Mouse (Mus musculus) limb, embryonic 10.5 days (tissue): Measurements from ENCODE around the gene Cabp2. TPM values are rescaled to one million over a fixed set of nuclear protein-coding genes. Genes with fewer than 3 reads are reported as not detected.
A peak's percentile ranks its signal among the peaks of the same experiment; 100 is the strongest.

Source experiments
- DNase-seq: peaks from one replicate; pipeline ENCODE4 v3.0.0-alpha.2; 2017; ENCODE audit warnings: low spot score
- H3K27ac ChIP-seq: fragments of 300-500 bp; sonication (generic); 2 replicates; pipeline ENCODE4 v1.5.1; 2016; ENCODE audit warnings: mild to moderate bottlenecking
- H3K27me3 ChIP-seq: fragments of 300-500 bp; sonication (generic); 2 replicates; pipeline ENCODE4 v1.6.1; 2016; ENCODE audit warnings: low read depth, mild to moderate bottlenecking; ENCODE audit not compliant: poor library complexity, severe bottlenecking
- H3K36me3 ChIP-seq: fragments of 300-500 bp; sonication (generic); 2 replicates; pipeline ENCODE4 v1.6.1; 2016; ENCODE audit warnings: mild to moderate bottlenecking, moderate library complexity
- H3K4me1 ChIP-seq: fragments of 300-500 bp; sonication (generic); 2 replicates; pipeline ENCODE4 v1.6.1; 2016
- H3K4me3 ChIP-seq: fragments of 300-500 bp; sonication (generic); 2 replicates; pipeline ENCODE4 v1.5.1; 2016; ENCODE audit warnings: mild to moderate bottlenecking, moderate library complexity
- H3K9me3 ChIP-seq: fragments of 300-500 bp; sonication (generic); replicated peaks from 2 replicates; pipeline ENCODE4 v1.6.1; 2016; ENCODE audit warnings: mild to moderate bottlenecking
- WGBS: fragments of 180-500 bp; shearing (Covaris S2); methylation state at CpG from one replicate; pipeline ENCODE4 v1.1.7; 2016; 5-methylcytosine and 5-hydroxymethylcytosine counted together
- polyA plus RNA-seq: library from polyadenylated mRNA; unstranded; fragments of >200 nt; fragmentation: Nextera tagmentation; extraction: Ambion mirVana; gene quantifications from 2 replicates; pipeline ENCODE4 v1.2.1, GENCODE M21; 2016

Gene Cabp2
- polyA plus RNA-seq, 1 experiment from 2014 or later: not detected

DNA sequence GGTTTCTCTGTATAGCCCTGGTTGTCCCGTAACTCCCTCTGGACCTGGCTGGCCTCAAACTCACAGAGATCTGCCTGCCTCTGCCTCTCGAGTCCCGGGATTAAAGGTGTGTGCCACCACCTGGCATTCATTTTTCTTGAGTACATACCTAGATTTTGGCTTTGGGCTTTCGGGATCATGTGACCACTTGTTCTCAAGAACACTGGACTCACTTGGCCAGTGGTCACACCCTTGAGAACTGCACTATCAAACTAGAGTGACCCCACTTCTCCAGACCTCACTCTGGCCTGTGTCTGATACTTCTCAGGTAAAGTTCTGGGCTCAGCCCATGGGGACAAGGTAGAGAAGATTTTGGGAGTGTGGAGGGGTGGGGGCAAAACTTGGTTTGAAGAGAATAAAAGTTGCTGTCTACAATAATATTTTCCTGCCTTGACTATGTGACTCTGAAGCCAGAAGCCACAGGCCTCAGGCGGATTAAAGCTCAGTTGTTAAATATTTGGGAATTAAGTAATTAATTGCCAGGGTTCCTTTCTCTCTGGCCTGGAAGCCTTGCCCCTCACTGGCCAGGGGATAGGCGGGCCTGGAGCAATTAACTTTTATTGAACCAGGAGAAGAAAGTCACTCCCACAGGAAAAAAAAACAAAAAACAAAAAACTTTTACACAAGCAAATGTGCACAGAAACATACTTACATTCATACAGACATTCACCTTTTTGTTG, 8.5 kb upstream of the Cabp2 start:
- Histone ChIP-seq H3K36me3 (no peaks in the 10 kb centered on the region), H3K9me3 (no peaks in the 10 kb centered on the region), H3K4me1 (peaks cover 2% of the 10 kb centered on the region; the same call in 1 of the 2 replicates), H3K27ac (no peak overlapping the region), H3K27me3 (no peaks in the 10 kb centered on the region), H3K4me3 (no peak overlapping the region)
- DNase-seq: no peak
- 75% methylated on average over 6 of the region's 6 CpGs for WGBS

DNA sequence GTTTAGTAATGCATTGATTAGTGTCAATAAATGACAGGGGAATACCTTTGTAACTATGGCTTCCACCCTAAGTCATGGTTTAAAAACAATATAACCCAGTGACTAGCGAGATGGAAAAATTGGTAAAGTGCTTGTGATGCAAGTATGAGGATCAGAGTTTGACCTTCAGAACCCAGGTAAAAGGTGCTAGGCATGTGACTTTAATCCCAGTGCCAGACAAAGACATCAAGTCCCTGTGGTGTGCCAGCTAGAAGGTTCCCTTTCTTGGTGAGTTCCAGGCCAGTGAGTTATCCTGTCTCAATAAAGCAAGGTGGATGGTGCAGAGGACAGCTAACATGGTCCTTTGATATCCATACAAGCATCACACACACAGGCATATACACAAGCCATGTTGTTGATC, 5.8 kb upstream of the Cabp2 start:
- Histone ChIP-seq H3K36me3 (no peaks in the 10 kb centered on the region), H3K27ac (no peak overlapping the region), H3K9me3 (no peaks in the 10 kb centered on the region), H3K4me3 (no peak overlapping the region), H3K4me1 (peaks cover 2% of the 10 kb centered on the region; the same call in 1 of the 2 replicates), H3K27me3 (no peaks in the 10 kb centered on the region)
- DNase-seq: no peak
- WGBS: 93% methylated on average over 1 of the region's 1 CpGs

DNA sequence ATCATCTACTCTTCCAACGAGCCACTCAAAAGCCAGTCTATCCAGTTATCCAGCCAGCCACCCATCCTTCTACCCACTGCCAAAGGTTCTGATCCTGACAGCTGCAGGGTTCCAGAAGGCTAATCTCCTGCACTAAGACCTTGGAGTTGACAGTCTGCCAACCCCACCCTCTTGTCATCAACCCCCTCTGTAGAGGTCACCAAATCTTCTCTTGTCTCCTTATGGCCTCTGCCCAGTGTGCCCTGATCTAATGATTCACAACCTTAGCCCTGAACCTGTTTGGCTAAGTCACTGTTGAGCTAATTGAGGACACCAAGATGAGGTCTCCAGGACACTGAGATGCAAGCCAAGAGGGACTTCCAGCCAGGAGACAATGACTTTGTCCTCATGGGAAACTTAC, 1.8 kb upstream of the Cabp2 start:
- H3K4me1 ChIP-seq: peaks cover 5% of the 10 kb centered on the region
- H3K4me3 ChIP-seq: no peak overlapping the region
- H3K27ac ChIP-seq: no peak overlapping the region
- no peaks in the 10 kb centered on the region for H3K36me3 ChIP-seq
- H3K27me3 ChIP-seq: peaks cover 16% of the 10 kb centered on the region; the same call in 1 of the 2 replicates
- DNase-seq: no peak
- 81% methylated on average over 1 of the region's 1 CpGs for WGBS
- no peaks in the 10 kb centered on the region for H3K9me3 ChIP-seq

DNA sequence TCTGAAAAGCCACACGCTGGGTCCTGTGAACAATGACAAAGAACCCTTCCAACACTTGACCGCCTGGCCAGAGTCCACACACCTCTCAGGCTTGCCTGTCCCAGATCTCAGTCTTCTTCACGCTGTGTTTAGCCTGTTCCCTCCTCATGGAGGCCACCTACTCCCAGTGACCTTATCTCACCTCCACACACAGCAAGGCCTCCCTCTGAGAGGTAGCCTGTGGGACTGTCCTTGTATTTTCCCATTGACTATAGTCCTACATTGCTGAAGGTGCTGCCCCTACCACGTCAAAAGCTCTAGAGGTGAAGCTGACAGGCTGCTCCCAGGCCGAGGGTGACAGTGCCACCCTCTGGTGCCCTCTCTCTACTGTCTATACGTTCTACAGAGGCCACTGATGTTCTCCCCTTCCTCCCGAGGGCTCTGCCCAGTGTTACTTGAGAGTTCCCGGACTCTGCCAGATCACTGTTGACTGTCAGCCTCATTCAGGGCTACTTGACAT, 818 bp upstream of the Cabp2 start:
- WGBS: 68% methylated on average over 8 of the region's 8 CpGs
- no peak overlapping the region for H3K4me3 ChIP-seq
- peaks cover 5% of the 10 kb centered on the region for H3K4me1 ChIP-seq
- no peak overlapping the region for H3K27ac ChIP-seq
- H3K36me3 ChIP-seq: no peaks in the 10 kb centered on the region
- H3K27me3 ChIP-seq: peaks cover 17% of the 10 kb centered on the region; the same call in 1 of the 2 replicates
- no peak for DNase-seq
- H3K9me3 ChIP-seq: no peaks in the 10 kb centered on the region

DNA sequence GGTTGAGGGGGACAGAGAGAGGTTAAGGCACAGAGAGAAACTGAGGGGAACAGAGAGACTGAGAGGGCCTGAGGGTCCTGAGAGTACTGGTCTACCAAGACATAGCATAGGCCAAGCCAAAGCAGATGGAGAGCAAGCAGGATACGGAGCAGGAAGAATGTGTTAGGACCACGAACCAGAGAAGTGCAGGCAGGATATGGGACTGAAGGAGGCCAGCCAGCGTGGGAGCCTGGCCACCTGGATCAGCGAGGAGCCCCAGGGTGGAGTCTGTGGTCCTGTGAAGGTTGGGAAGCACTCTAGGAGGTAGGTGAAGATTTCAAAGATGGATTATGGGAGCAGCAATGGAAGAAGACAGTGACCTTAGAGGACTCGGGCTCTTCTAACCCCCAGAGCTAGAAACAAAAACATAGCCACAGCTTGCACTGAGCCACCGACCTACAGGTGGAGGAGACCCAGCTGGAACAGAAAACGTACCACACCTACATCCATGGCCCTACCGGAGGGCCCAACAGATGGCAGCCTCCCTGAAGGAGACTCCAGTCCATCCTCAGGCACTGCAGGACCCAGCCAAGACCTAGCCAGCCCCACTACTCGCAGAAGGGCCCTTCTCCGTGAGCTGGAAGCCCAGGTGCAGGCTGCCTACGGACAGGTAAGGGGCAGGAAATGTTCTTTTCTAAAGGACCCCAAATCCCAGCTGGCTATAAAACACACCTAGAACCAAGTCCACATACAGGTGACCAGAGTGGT, 1.0 kb downstream of the Cabp2 start:
- 88% methylated on average over 11 of the region's 11 CpGs for WGBS
- Histone ChIP-seq H3K27ac (no peak overlapping the region), H3K4me1 (peaks cover 5% of the 10 kb centered on the region), H3K36me3 (no peaks in the 10 kb centered on the region), H3K4me3 (no peak overlapping the region), H3K9me3 (no peaks in the 10 kb centered on the region), H3K27me3 (peaks cover 17% of the 10 kb centered on the region; the same call in 1 of the 2 replicates)
- DNase-seq: no peak

DNA sequence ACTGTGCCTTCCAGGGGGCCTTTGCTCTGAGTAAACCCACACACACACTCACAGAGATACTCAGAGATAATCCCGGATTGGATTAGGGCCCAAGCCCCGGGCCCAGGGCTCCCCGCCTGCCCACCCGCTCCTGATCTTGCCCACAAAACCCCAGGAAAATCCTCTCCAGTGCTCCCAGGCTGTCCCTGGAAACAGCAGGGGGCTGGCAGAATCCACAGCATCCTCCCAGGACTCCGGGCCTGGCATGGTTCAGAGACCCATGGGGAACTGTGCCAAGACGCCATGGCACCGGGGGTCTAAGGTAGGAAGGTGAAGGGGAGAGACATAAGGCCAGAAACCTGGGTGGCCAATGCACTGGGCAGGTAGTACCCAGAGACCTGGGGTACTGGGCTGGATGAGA, 1.9 kb downstream of the Cabp2 start:
- WGBS: 88% methylated on average over 7 of the region's 7 CpGs
- Histone ChIP-seq H3K4me1 (peaks cover 5% of the 10 kb centered on the region), H3K27ac (0 out of 2 replicates have a peak overlapping the region, but pooled peaks have one; percentile 9)

DNA sequence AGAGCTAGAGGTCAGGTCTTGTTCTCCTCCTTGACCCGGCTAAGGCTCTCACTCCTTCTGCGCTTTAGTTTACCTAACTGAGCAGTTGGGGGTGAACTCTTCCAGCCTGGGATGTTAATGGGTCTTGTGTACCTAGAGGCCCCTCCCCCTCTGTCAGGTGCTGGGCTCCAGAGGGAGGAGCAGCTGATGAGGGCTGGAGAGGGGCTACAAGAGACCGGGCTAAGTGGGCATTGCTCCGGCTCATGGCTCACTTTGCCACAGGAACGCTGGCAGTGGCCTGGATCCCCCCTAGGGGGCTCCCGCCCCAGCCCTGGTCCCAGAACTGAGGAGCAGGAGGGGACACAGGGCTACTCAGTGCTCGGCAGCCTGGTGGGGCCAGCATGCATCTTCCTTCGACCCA, 2.4 kb downstream of the Cabp2 start:
- H3K27ac ChIP-seq: 0 out of 2 replicates have a peak overlapping the region, but pooled peaks have one; percentile 9
- peaks cover 5% of the 10 kb centered on the region for H3K4me1 ChIP-seq
- no peak overlapping the region for H3K4me3 ChIP-seq
- no peaks in the 10 kb centered on the region for H3K9me3 ChIP-seq
- no peaks in the 10 kb centered on the region for H3K36me3 ChIP-seq
- no peak for DNase-seq
- 28% methylated on average over 8 of the region's 8 CpGs for WGBS
- peaks cover 17% of the 10 kb centered on the region; the same call in 1 of the 2 replicates for H3K27me3 ChIP-seq

More for the DNA sequence above, 1.9 kb downstream of the Cabp2 start:
- Histone ChIP-seq H3K4me3 (no peak overlapping the region), H3K9me3 (no peaks in the 10 kb centered on the region), H3K27me3 (peaks cover 17% of the 10 kb centered on the region; the same call in 1 of the 2 replicates), H3K36me3 (no peaks in the 10 kb centered on the region)
- DNase-seq: no peak

DNA sequence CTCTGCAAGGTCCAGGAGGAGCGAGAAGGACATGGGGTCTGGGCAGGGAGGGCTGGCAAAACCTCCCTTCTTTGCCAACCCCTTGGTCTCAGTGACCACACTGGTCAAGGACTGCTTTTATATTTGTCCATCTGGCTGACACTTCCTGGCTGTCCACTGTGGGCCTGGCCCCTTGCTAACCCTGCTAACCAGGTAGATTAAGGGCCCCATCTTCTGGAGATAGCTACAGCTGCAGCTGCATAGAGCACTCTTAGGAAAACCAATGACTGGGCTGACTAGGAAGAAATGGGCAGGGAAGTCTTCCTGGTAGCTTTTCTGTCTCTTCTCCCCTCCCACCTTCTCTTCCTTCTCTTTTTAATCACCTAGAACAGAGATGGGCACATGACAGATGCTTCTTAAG, 3.6 kb downstream of the Cabp2 start:
- no peaks in the 10 kb centered on the region for H3K36me3 ChIP-seq
- no peak overlapping the region for H3K4me3 ChIP-seq
- no peaks in the 10 kb centered on the region for H3K9me3 ChIP-seq
- peaks cover 5% of the 10 kb centered on the region for H3K4me1 ChIP-seq
- 88% methylated on average over 1 of the region's 1 CpGs for WGBS
- H3K27me3 ChIP-seq: peaks cover 17% of the 10 kb centered on the region; the same call in 1 of the 2 replicates
- DNase-seq: no peak
- no peak overlapping the region for H3K27ac ChIP-seq

DNA sequence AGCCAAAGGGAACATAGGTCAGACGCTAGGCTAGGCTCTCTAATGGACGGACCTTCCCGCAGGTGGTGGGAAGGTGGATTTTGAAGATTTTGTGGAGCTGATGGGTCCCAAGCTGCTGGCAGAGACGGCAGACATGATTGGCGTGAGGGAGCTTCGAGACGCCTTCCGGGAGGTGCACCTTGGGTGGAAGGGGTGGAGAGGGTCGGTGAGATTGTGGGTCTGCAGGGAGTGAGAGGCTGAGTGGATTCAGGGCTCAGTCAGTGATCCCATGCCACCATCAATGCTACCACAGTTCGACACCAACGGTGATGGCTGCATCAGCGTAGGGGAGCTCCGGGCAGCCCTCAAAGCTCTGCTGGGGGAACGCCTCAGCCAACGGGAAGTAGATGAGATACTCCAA, 4.8 kb downstream of the Cabp2 start:
- H3K27me3 ChIP-seq: peaks cover 17% of the 10 kb centered on the region; the same call in 1 of the 2 replicates
- WGBS: 93% methylated on average over 15 of the region's 15 CpGs
- H3K27ac ChIP-seq: no peak overlapping the region
- DNase-seq: no peak
- peaks cover 5% of the 10 kb centered on the region for H3K4me1 ChIP-seq
- H3K9me3 ChIP-seq: no peaks in the 10 kb centered on the region
- no peak overlapping the region for H3K4me3 ChIP-seq
- no peaks in the 10 kb centered on the region for H3K36me3 ChIP-seq

DNA sequence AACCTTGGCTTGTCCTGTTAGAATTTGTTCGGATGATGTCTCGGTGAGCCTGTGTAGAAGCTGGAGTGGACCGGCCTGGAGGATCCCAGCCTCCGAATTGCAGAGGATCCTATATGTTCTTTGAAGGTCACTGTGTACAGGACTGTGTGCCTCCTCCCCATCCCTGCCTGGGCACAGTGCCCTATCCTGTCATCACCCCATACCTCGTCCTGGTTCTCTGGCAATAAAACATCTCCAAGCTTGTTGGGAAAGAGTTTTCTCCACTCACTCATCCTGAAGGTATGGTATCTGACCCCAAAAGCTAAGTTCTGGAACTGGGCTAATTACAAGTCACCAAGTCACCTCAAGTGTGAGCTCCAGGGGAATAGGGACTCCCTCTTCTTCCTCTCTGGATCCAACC, 5.7 kb downstream of the Cabp2 start:
- DNase-seq: no peak
- Histone ChIP-seq H3K36me3 (no peaks in the 10 kb centered on the region), H3K9me3 (no peaks in the 10 kb centered on the region), H3K27me3 (peaks cover 17% of the 10 kb centered on the region; the same call in 1 of the 2 replicates), H3K27ac (no peak overlapping the region), H3K4me1 (peaks cover 5% of the 10 kb centered on the region), H3K4me3 (no peak overlapping the region)
- WGBS: 93% methylated on average over 5 of the region's 5 CpGs

DNA sequence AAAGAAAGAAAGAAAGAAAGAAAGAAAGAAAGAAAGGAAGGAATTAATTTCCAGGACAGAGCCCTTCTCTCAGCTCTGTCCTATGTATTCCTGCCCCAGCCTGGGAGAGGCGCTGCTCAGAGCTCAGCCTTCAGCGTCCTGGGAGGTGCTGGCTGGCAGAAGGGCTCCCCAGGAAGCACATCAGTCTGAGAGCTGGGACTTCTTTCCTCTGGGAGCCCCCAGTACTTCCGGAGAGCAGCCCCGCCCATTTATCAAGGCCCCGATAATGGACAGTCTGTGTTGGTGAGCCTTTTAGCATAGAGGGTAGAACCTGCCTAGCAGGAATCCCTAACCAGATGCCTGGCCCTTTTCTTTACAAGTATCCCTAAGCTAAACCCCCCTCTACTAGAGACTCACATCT, 6.8 kb downstream of the Cabp2 start:
- DNase-seq: no peak
- 48% methylated on average over 5 of the region's 5 CpGs for WGBS

DNA sequence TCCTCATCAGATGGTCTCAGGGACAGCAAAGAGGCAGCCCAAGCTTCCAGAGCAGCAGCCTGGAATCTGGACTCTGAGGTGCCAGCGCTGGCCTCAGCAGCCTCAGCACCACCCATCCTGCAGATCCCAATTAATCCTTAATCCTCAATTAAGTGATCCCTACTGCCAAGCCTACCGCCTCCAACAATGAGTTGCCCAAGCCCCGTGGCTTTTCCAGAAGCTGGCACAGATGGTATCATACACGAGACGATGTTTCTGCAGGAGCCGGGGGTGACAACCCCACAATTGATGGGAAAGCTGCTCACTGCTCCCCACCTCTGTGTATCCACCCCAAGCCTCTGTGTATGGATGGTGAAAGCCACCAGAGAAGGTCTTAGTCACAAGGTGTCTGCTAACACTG, 7.8 kb downstream of the Cabp2 start:
- Histone ChIP-seq H3K27me3 (peaks cover 6% of the 10 kb centered on the region; the same call in 1 of the 2 replicates), H3K4me1 (peaks cover under 1% of the 10 kb centered on the region; the same call in 1 of the 2 replicates), H3K4me3 (no peak overlapping the region), H3K9me3 (no peaks in the 10 kb centered on the region), H3K27ac (no peak overlapping the region), H3K36me3 (no peaks in the 10 kb centered on the region)
- WGBS: 82% methylated on average over 6 of the region's 6 CpGs
- DNase-seq: no peak

More for the DNA sequence above, 6.8 kb downstream of the Cabp2 start:
- H3K27ac ChIP-seq: no peak overlapping the region
- no peaks in the 10 kb centered on the region for H3K9me3 ChIP-seq
- H3K36me3 ChIP-seq: no peaks in the 10 kb centered on the region
- H3K4me1 ChIP-seq: peaks cover 5% of the 10 kb centered on the region
- peaks cover 15% of the 10 kb centered on the region; the same call in 1 of the 2 replicates for H3K27me3 ChIP-seq
- H3K4me3 ChIP-seq: no peak overlapping the region

DNA sequence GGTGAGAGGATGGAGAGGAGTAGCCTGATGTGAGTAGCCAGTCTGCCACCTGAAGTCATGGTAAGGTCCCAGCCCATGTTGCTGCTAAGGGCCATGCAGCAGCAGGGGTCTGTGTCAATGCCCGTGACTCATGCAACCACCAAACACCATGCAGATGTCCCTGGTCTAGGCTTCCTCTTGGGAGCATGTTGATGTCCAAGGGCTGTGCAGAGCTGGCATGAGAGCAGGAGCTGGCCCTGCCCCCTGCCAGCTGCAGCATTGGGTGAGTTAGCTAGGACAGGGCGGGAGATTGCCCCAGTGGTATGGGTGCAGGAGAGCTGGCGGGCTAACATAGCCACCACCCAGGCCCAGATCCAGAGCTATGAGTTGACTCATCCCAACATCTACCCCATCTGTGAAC, 9.1 kb downstream of the Cabp2 start:
- Histone ChIP-seq H3K9me3 (no peaks in the 10 kb centered on the region), H3K27me3 (no peaks in the 10 kb centered on the region), H3K27ac (no peak overlapping the region), H3K36me3 (no peaks in the 10 kb centered on the region), H3K4me3 (no peak overlapping the region), H3K4me1 (no peaks in the 10 kb centered on the region)
- no peak for DNase-seq
- WGBS: 96% methylated on average over 3 of the region's 3 CpGs
